Mouse (Mus musculus) T-helper 1 cell (primary cell): ENCODE data around the gene Gpx8.

Experiments used
- in situ Hi-C: fragments of 300-600 bp; cut with MboI, MseI; formaldehyde crosslinking; loops from one replicate; pipeline ENCODE4 v1.15.1; 2025; ENCODE audit warnings: high pct_unique_total_duplicates

Gene Gpx8

GRCm38 (mm10) chr13:113046211-113046883 lies at the start of gene Gpx8:
Gpx8 (minus strand) TSS chr13:113046410.
- in situ Hi-C loops: loop anchor here (5.0 kb wide), 2 partner anchors 76 to 211 kb away; no protein-coding TSS in a partner anchor

- in situ Hi-C loops: no loop called here
Measured at GRCm38 (mm10) chr13:113094618-113095017, 48.4 kb upstream of the Gpx8 start.

- in situ Hi-C loops: no loop called here
Measured at GRCm38 (mm10) chr13:113090489-113090888, 44.3 kb upstream of the Gpx8 start.

- in situ Hi-C loops: no loop called here
Measured at GRCm38 (mm10) chr13:113087226-113088017, 41.2 kb upstream of the Gpx8 start.

GRCm38 (mm10) chr13:113084732-113085131 lies 38.5 kb upstream of the Gpx8 start:
- in situ Hi-C loops: no loop called here

GRCm38 (mm10) chr13:113082101-113082500 lies 35.9 kb upstream of the Gpx8 start:
- in situ Hi-C loops: no loop called here

- in situ Hi-C loops: no loop called here
Measured at GRCm38 (mm10) chr13:113079021-113079420, 32.8 kb upstream of the Gpx8 start.

GRCm38 (mm10) chr13:113064542-113064941 lies 18.3 kb upstream of the Gpx8 start:
- in situ Hi-C loops: loop anchor here (25.0 kb wide), 1 partner anchor 598 kb away; the partner anchor contains the start of gene Hspb3

GRCm38 (mm10) chr13:113061746-113062145 lies 15.5 kb upstream of the Gpx8 start:
- in situ Hi-C loops: loop anchor here (25.0 kb wide), 1 partner anchor 601 kb away; the partner anchor contains the start of gene Hspb3

GRCm38 (mm10) chr13:113055826-113056225 lies 9.6 kb upstream of the Gpx8 start:
- in situ Hi-C loops: loop anchor here (25.0 kb wide), 1 partner anchor 606 kb away; the partner anchor contains the start of gene Hspb3

- in situ Hi-C loops: loop anchor here (25.0 kb wide), 1 partner anchor 608 kb away; the partner anchor contains the start of gene Hspb3
Measured at GRCm38 (mm10) chr13:113054230-113054629, 8.0 kb upstream of the Gpx8 start.

- in situ Hi-C loops: loop anchor here (5.0 kb wide), 2 partner anchors 75 to 210 kb away; no protein-coding TSS in a partner anchor
Measured at GRCm38 (mm10) chr13:113047647-113048046, 1.4 kb upstream of the Gpx8 start.

GRCm38 (mm10) chr13:113047018-113047417 lies 808 bp upstream of the Gpx8 start:
- in situ Hi-C loops: loop anchor here (5.0 kb wide), 2 partner anchors 75 to 210 kb away; no protein-coding TSS in a partner anchor

- in situ Hi-C loops: loop anchor here (5.0 kb wide), 2 partner anchors 77 to 212 kb away; no protein-coding TSS in a partner anchor
Measured at GRCm38 (mm10) chr13:113045458-113046110, 626 bp downstream of the Gpx8 start.

GRCm38 (mm10) chr13:113044876-113045275 lies 1.3 kb downstream of the Gpx8 start:
- in situ Hi-C loops: loop anchor here (5.0 kb wide), 2 partner anchors 77 to 212 kb away; no protein-coding TSS in a partner anchor

- in situ Hi-C loops: loop anchor here (5.0 to 10.0 kb wide), 2 partner anchors 101 to 364 kb away; no protein-coding TSS in a partner anchor
Measured at GRCm38 (mm10) chr13:113035852-113036251, 10.4 kb downstream of the Gpx8 start.

GRCm38 (mm10) chr13:113034950-113035421 lies 11.2 kb downstream of the Gpx8 start, which contains the start of gene Cdc20b:
Cdc20b (plus strand) TSS chr13:113035111.
- in situ Hi-C loops: loop anchor here (5.0 to 10.0 kb wide), 3 partner anchors 38 to 363 kb away; no protein-coding TSS in a partner anchor

GRCm38 (mm10) chr13:113034271-113034886 lies 11.8 kb downstream of the Gpx8 start:
- in situ Hi-C loops: loop anchor here (5.0 to 10.0 kb wide), 2 partner anchors 37 to 100 kb away; no protein-coding TSS in a partner anchor

GRCm38 (mm10) chr13:113032831-113033230 lies 13.4 kb downstream of the Gpx8 start:
- in situ Hi-C loops: loop anchor here (5.0 to 10.0 kb wide), 2 partner anchors 36 to 98 kb away; no protein-coding TSS in a partner anchor

- in situ Hi-C loops: loop anchor here (5.0 to 10.0 kb wide), 2 partner anchors 35 to 97 kb away; no protein-coding TSS in a partner anchor
Measured at GRCm38 (mm10) chr13:113031792-113032571, 14.2 kb downstream of the Gpx8 start.
